Mouse (Mus musculus) liver, embryonic 16.5 days (tissue): ENCODE results near the gene Zfp260. TPM values are rescaled to one million over a fixed set of nuclear protein-coding genes. Genes with fewer than 3 reads are reported as not detected.

Experiments used
- ATAC-seq: fragments of 200-750 bp; cut with Nextera tagmentation; 2 replicates; pipeline ENCODE4 v1.8.0; 2017; ENCODE audit warnings: low read depth, mild to moderate bottlenecking, moderate number of reproducible peaks, moderate library complexity
- H3K27ac ChIP-seq: fragments of 300-500 bp; sonication (generic); 2 replicates; pipeline ENCODE4 v1.5.1; 2014; ENCODE audit warnings: mild to moderate bottlenecking, low read length
- H3K27me3 ChIP-seq: fragments of 300-500 bp; sonication (generic); 2 replicates; pipeline ENCODE4 v1.6.1; 2014; ENCODE audit warnings: low read depth, low read length, mixed read lengths; ENCODE audit not compliant: control insufficient read depth, insufficient read depth
- H3K36me3 ChIP-seq: fragments of 300-500 bp; sonication (generic); 2 replicates; pipeline ENCODE4 v1.6.1; 2014; ENCODE audit warnings: mild to moderate bottlenecking; ENCODE audit not compliant: control insufficient read depth, insufficient read depth
- H3K4me1 ChIP-seq: fragments of 300-500 bp; sonication (generic); 2 replicates; pipeline ENCODE4 v1.6.1; 2014; ENCODE audit warnings: low read depth, low read length, mixed read lengths; ENCODE audit not compliant: control insufficient read depth
- H3K4me2 ChIP-seq: fragments of 300-500 bp; sonication (generic); 2 replicates; pipeline ENCODE4 v1.6.1; 2014; ENCODE audit warnings: low read depth, low read length, mixed read lengths
- H3K4me3 ChIP-seq: fragments of 300-500 bp; sonication (generic); 2 replicates; pipeline ENCODE4 v1.5.1; 2014; ENCODE audit warnings: low read depth, mild to moderate bottlenecking, low read length
- H3K9ac ChIP-seq: fragments of 300-500 bp; sonication (generic); 2 replicates; pipeline ENCODE4 v1.6.1; 2014; ENCODE audit warnings: low read depth, low read length
- H3K9me3 ChIP-seq: fragments of 300-500 bp; sonication (generic); replicated peaks from 2 replicates; pipeline ENCODE4 v1.6.1; 2016; ENCODE audit warnings: low read length; ENCODE audit not compliant: control insufficient read depth
- WGBS: fragments of 180-500 bp; shearing (Covaris S2); extraction: QIAGEN DNeasy Blood & Tissue Kit; methylation state at CpG from one replicate; pipeline ENCODE4 v1.1.7; 2014; ENCODE audit not compliant: insufficient replicate concordance; 5-methylcytosine and 5-hydroxymethylcytosine counted together
- microRNA-seq: library from miRNA; unstranded; fragments of <30 nt; microRNA quantifications from one replicate; pipeline ENCODE4, GENCODE M21; 2016
- polyA plus RNA-seq: library from polyadenylated mRNA; unstranded; fragments of >200 nt; fragmentation: Nextera tagmentation; extraction: Ambion mirVana; gene quantifications from 2 replicates; pipeline ENCODE4 v1.2.1, GENCODE M21; 2015

Gene Zfp260
- polyA plus RNA-seq, 1 experiment from 2014 or later: 14.4 TPM

DNA sequence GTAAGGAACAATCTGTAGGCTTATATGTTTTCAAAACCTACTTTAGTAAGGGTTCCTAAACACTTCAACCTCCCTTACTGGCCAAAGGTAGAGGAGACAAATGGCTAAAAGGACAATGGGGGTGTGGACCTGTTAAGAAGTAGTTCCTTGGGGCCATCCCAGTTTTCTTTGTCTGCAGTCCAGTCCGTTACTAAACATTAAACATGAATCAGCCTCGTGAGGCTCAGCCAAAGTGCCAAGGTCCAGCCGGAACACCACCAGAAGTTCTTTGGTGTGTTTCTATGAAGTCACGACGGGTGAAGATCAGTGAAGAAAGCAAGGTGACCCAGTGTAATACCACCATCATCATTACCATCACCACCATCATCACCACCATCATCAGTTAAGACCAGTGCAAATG, 52.4 kb downstream of the Zfp260 start:
- no peak overlapping the region for H3K4me2 ChIP-seq
- H3K27ac ChIP-seq: no peak overlapping the region
- H3K27me3 ChIP-seq: no peaks in the 10 kb centered on the region; the same call in 1 of the 2 replicates
- H3K4me1 ChIP-seq: no peaks in the 10 kb centered on the region
- no peak overlapping the region for H3K4me3 ChIP-seq
- H3K9me3 ChIP-seq: peaks cover 18% of the 10 kb centered on the region
- ATAC-seq: no peak
- WGBS: 79% methylated on average over 5 of the region's 5 CpGs
- no peak overlapping the region for H3K9ac ChIP-seq
- peaks cover 23% of the 10 kb centered on the region for H3K36me3 ChIP-seq

DNA sequence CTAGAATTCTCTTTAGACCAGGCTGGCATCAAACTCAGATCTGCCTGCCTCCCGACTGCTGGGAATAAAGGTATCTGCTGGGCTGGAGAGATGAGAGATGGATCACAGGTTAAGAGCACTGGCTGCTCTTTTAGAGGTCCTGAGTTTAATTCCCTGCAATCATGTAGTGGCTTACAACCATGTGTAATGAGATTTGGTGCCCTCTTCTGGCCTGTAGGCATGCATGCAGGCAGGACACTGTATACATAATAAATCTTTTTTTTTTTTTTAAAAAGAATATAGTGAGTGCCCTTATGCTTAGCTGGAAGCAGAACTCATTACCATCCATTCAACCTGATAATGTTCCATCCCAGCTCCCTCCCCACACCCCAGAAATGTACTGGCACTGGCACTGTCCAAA, 59.5 kb downstream of the Zfp260 start:
- peaks cover 41% of the 10 kb centered on the region for H3K36me3 ChIP-seq
- peaks cover 33% of the 10 kb centered on the region for H3K9me3 ChIP-seq
- 74% methylated on average over 1 of the region's 1 CpGs for WGBS

DNA sequence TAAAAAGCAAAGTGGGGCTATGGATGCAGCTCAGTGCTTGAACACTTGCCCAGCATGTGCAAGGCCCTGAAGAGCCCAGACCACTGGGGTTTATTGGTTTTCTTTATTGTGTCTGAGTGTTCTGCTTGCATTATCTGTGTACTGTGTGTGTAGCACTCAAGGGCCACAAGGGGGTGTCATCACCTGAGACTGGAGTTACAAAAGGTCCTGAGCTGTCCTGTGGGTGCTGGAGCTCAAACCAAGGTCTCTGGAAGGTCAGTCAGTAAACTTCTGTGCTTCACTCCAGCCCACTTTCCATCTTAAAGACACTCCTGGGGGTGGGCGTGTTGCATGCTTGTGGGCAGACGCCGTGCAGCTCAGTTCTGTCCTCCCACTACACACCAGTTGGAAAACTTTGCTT, 60.9 kb downstream of the Zfp260 start:
- no peak overlapping the region for H3K4me3 ChIP-seq
- no peak overlapping the region for H3K27ac ChIP-seq
- H3K9me3 ChIP-seq: peaks cover 26% of the 10 kb centered on the region
- H3K36me3 ChIP-seq: peaks cover 44% of the 10 kb centered on the region
- H3K9ac ChIP-seq: no peak overlapping the region
- no peaks in the 10 kb centered on the region for H3K4me1 ChIP-seq
- H3K4me2 ChIP-seq: no peak overlapping the region
- 86% methylated on average over 3 of the region's 3 CpGs for WGBS
- no peaks in the 10 kb centered on the region for H3K27me3 ChIP-seq
- no peak for ATAC-seq

More for the DNA sequence above, 59.5 kb downstream of the Zfp260 start:
- Histone ChIP-seq H3K27ac (no peak overlapping the region), H3K4me1 (no peaks in the 10 kb centered on the region), H3K27me3 (no peaks in the 10 kb centered on the region), H3K4me2 (no peak overlapping the region), H3K4me3 (no peak overlapping the region), H3K9ac (no peak overlapping the region)
- ATAC-seq: no peak

Small RNAs within 50 kb of the gene (microRNA-seq; reads per million reads assigned to microRNA genes)
- not detected for gene Gm23368

Other genes starting within 250 kb of the Zfp260 start
- gene Zfp940, start 241.1 kb upstream of the Zfp260 start, polyA plus RNA-seq: 0.68 and 0.77 TPM in 2 replicates
- gene Zfp420, start 234.8 kb upstream of the Zfp260 start, polyA plus RNA-seq: 1.0 and 1.1 TPM in 2 replicates
- gene Zfp27, start 188.2 kb upstream of the Zfp260 start, polyA plus RNA-seq: 1.7 TPM in 2 replicates
- 0.44 and 0.50 TPM in 2 replicates for gene Zfp383, start 186.6 kb upstream of the Zfp260 start, polyA plus RNA-seq
- gene Zfp74, start 140.7 kb upstream of the Zfp260 start, polyA plus RNA-seq: 1.3 and 1.5 TPM in 2 replicates
- 8.1 and 8.2 TPM in 2 replicates for gene Zfp568, start 110.8 kb upstream of the Zfp260 start, polyA plus RNA-seq
- gene Zfp14, start 43.4 kb upstream of the Zfp260 start, polyA plus RNA-seq: 0.28 and 0.34 TPM in 2 replicates
- gene Zfp82, start 21.9 kb upstream of the Zfp260 start, polyA plus RNA-seq: 1.2 TPM in 2 replicates
- not detected in 2 replicates for gene Gm26920, start 4.4 kb upstream of the Zfp260 start, polyA plus RNA-seq
- 1.0 and 1.4 TPM in 2 replicates for gene Zfp566, start 4.2 kb upstream of the Zfp260 start, polyA plus RNA-seq
- 1.0 and 1.4 TPM in 2 replicates for gene Zfp382, start 27.2 kb downstream of the Zfp260 start, polyA plus RNA-seq
- 3.7 TPM in 2 replicates for gene Zfp146, start 75.0 kb downstream of the Zfp260 start, polyA plus RNA-seq
- 6.6 and 9.1 TPM in 2 replicates for gene Cox7a1, start 89.4 kb downstream of the Zfp260 start, polyA plus RNA-seq
- gene Capns1, start 104.0 kb downstream of the Zfp260 start, polyA plus RNA-seq: 29.6 and 30.7 TPM in 2 replicates
- 36.5 and 39.4 TPM in 2 replicates for gene Polr2i, start 137.2 kb downstream of the Zfp260 start, polyA plus RNA-seq
- 34.4 and 37.8 TPM in 2 replicates for gene Tbcb, start 137.5 kb downstream of the Zfp260 start, polyA plus RNA-seq
- gene Ovol3, start 140.9 kb downstream of the Zfp260 start, polyA plus RNA-seq: not detected in 2 replicates
- 0.11 and 0.19 TPM in 2 replicates for gene Thap8, start 185.3 kb downstream of the Zfp260 start, polyA plus RNA-seq
- 6.5 and 7.5 TPM in 2 replicates for gene Wdr62, start 185.6 kb downstream of the Zfp260 start, polyA plus RNA-seq
- 0.50 and 0.90 TPM in 2 replicates for gene Clip3, start 197.0 kb downstream of the Zfp260 start, polyA plus RNA-seq
- 15.8 and 18.0 TPM in 2 replicates for gene Alkbh6, start 213.9 kb downstream of the Zfp260 start, polyA plus RNA-seq
- gene Syne4, start 220.0 kb downstream of the Zfp260 start, polyA plus RNA-seq: 17.0 and 22.4 TPM in 2 replicates
- 0.30 and 0.88 TPM in 2 replicates for gene E130208F15Rik, start 227.0 kb downstream of the Zfp260 start, polyA plus RNA-seq
- 4.3 and 4.6 TPM in 2 replicates for gene Sdhaf1, start 229.1 kb downstream of the Zfp260 start, polyA plus RNA-seq